Mouse (Mus musculus): ENCODE data around the gene Tnik.
A peak's percentile ranks its signal among the peaks of the same experiment; 100 is the strongest.

The Tnik gene

GRCm38 (mm10) chr3:28682411-28682810, 419.4 kb downstream of the Tnik start:
- Histone ChIP-seq H3K36me3 (ENCODE audit: insufficient read depth, low read length) (no peaks in the 10 kb centered on the region), H3K4me3 (replicated peaks; ENCODE audit: low read length) (no peak overlapping the region), H3K27me3 (ENCODE audit: insufficient read depth, low read length) (no peaks in the 10 kb centered on the region), H3K9me3 (ENCODE audit: low read length) (peaks cover 6% of the 10 kb centered on the region), H3K4me1 (replicated peaks; ENCODE audit: low read depth, low read length) (no peaks in the 10 kb centered on the region)
- TF ChIP-seq POU5F1 (IDR thresholded peaks at IDR 0.05; ENCODE audit: borderline replicate concordance, low read length) = no peak
- no peak for TF ChIP-seq CTCF (conservative IDR thresholded peaks at IDR 0.05; ENCODE audit: low read length)
- TF ChIP-seq NANOG (IDR thresholded peaks at IDR 0.05; ENCODE audit: borderline replicate concordance, low read length) = no peak

- H3K9me3 ChIP-seq (ENCODE audit: low read length) = no peaks in the 10 kb centered on the region; the same call in 1 of the 2 replicates
These were observed 422.5 kb downstream of the Tnik start for GRCm38 (mm10) chr3:28685510-28685909.

GRCm38 (mm10) chr3:28694811-28695210, 431.8 kb downstream of the Tnik start:
- Histone ChIP-seq H3K36me3 (ENCODE audit: insufficient read depth, low read length) (no peaks in the 10 kb centered on the region), H3K4me1 (replicated peaks; ENCODE audit: low read depth, low read length) (peaks cover 8% of the 10 kb centered on the region), H3K27me3 (ENCODE audit: insufficient read depth, low read length) (peaks cover 27% of the 10 kb centered on the region), H3K9me3 (ENCODE audit: low read length) (no peaks in the 10 kb centered on the region), H3K4me3 (replicated peaks; ENCODE audit: low read length) (no peak overlapping the region)
- TF ChIP-seq NANOG (IDR thresholded peaks at IDR 0.05; ENCODE audit: borderline replicate concordance, low read length) (no peak), POU5F1 (IDR thresholded peaks at IDR 0.05; ENCODE audit: borderline replicate concordance, low read length) (no peak), CTCF (conservative IDR thresholded peaks at IDR 0.05; ENCODE audit: low read length) (no peak)

More at GRCm38 (mm10) chr3:28685510-28685909, 422.5 kb downstream of the Tnik start:
- H3K36me3 ChIP-seq (ENCODE audit: insufficient read depth, low read length) = no peaks in the 10 kb centered on the region
- H3K27me3 ChIP-seq (ENCODE audit: insufficient read depth, low read length) = no peaks in the 10 kb centered on the region
- H3K4me3 ChIP-seq (replicated peaks; ENCODE audit: low read length) = no peak overlapping the region
- no peak for TF ChIP-seq CTCF (conservative IDR thresholded peaks at IDR 0.05; ENCODE audit: low read length)
- TF ChIP-seq NANOG (IDR thresholded peaks at IDR 0.05; ENCODE audit: borderline replicate concordance, low read length) = no peak
- TF ChIP-seq POU5F1 (IDR thresholded peaks at IDR 0.05; ENCODE audit: borderline replicate concordance, low read length) = no peak
- H3K4me1 ChIP-seq (replicated peaks; ENCODE audit: low read depth, low read length) = no peaks in the 10 kb centered on the region

- H3K9me3 ChIP-seq (ENCODE audit: low read length) = no peaks in the 10 kb centered on the region
- TF ChIP-seq CTCF (conservative IDR thresholded peaks at IDR 0.05; ENCODE audit: low read length) = no peak
- TF ChIP-seq POU5F1 (IDR thresholded peaks at IDR 0.05; ENCODE audit: borderline replicate concordance, low read length) = no peak
- TF ChIP-seq NANOG (IDR thresholded peaks at IDR 0.05; ENCODE audit: borderline replicate concordance, low read length) = no peak
- peaks cover 27% of the 10 kb centered on the region for H3K27me3 ChIP-seq (ENCODE audit: insufficient read depth, low read length)
- H3K4me3 ChIP-seq (replicated peaks; ENCODE audit: low read length) = peak overlapping the region; percentile 23
- peaks cover 8% of the 10 kb centered on the region for H3K4me1 ChIP-seq (replicated peaks; ENCODE audit: low read depth, low read length)
- H3K36me3 ChIP-seq (ENCODE audit: insufficient read depth, low read length) = no peaks in the 10 kb centered on the region
These were observed 432.6 kb downstream of the Tnik start for GRCm38 (mm10) chr3:28695608-28696007.

GRCm38 (mm10) chr3:28696162-28696561, 433.1 kb downstream of the Tnik start:
- Histone ChIP-seq H3K4me3 (replicated peaks; ENCODE audit: low read length) (peak overlapping the region; percentile 23), H3K27me3 (ENCODE audit: insufficient read depth, low read length) (peaks cover 27% of the 10 kb centered on the region), H3K9me3 (ENCODE audit: low read length) (no peaks in the 10 kb centered on the region), H3K4me1 (replicated peaks; ENCODE audit: low read depth, low read length) (peaks cover 8% of the 10 kb centered on the region), H3K36me3 (ENCODE audit: insufficient read depth, low read length) (no peaks in the 10 kb centered on the region)
- TF ChIP-seq CTCF (conservative IDR thresholded peaks at IDR 0.05; ENCODE audit: low read length) = no peak
- no peak for TF ChIP-seq NANOG (IDR thresholded peaks at IDR 0.05; ENCODE audit: borderline replicate concordance, low read length)
- TF ChIP-seq POU5F1 (IDR thresholded peaks at IDR 0.05; ENCODE audit: borderline replicate concordance, low read length) = no peak

GRCm38 (mm10) chr3:28697797-28698196, 434.8 kb downstream of the Tnik start, which contains the start of gene Slc2a2:
Slc2a2 (plus strand) TSS chr3:28697903.
- no peaks in the 10 kb centered on the region for H3K36me3 ChIP-seq (ENCODE audit: insufficient read depth, low read length)
- peaks cover 27% of the 10 kb centered on the region for H3K27me3 ChIP-seq (ENCODE audit: insufficient read depth, low read length)
- TF ChIP-seq NANOG (IDR thresholded peaks at IDR 0.05; ENCODE audit: borderline replicate concordance, low read length) (no peak), CTCF (conservative IDR thresholded peaks at IDR 0.05; ENCODE audit: low read length) (no peak), POU5F1 (IDR thresholded peaks at IDR 0.05; ENCODE audit: borderline replicate concordance, low read length) (no peak)
- no peak within 1 kb of the TSS for H3K4me3 ChIP-seq (replicated peaks; ENCODE audit: low read length)
- peaks cover 8% of the 10 kb centered on the region for H3K4me1 ChIP-seq (replicated peaks; ENCODE audit: low read depth, low read length)
- H3K9me3 ChIP-seq (ENCODE audit: low read length) = no peaks in the 10 kb centered on the region

- Histone ChIP-seq H3K4me3 (replicated peaks; ENCODE audit: low read length) (no peak overlapping the region), H3K27me3 (ENCODE audit: insufficient read depth, low read length) (peaks cover 25% of the 10 kb centered on the region), H3K9me3 (ENCODE audit: low read length) (no peaks in the 10 kb centered on the region), H3K36me3 (ENCODE audit: insufficient read depth, low read length) (no peaks in the 10 kb centered on the region), H3K4me1 (replicated peaks; ENCODE audit: low read depth, low read length) (peaks cover 8% of the 10 kb centered on the region)
- TF ChIP-seq POU5F1 (IDR thresholded peaks at IDR 0.05; ENCODE audit: borderline replicate concordance, low read length) = no peak
- TF ChIP-seq CTCF (conservative IDR thresholded peaks at IDR 0.05; ENCODE audit: low read length) = no peak
- no peak for TF ChIP-seq NANOG (IDR thresholded peaks at IDR 0.05; ENCODE audit: borderline replicate concordance, low read length)
These were observed 436.6 kb downstream of the Tnik start for GRCm38 (mm10) chr3:28699601-28700000.

GRCm38 (mm10) chr3:28705522-28706137, 442.6 kb downstream of the Tnik start:
- H3K27me3 ChIP-seq (ENCODE audit: insufficient read depth, low read length) = no peaks in the 10 kb centered on the region
- no peak overlapping the region for H3K4me3 ChIP-seq (replicated peaks; ENCODE audit: low read length)
- H3K4me1 ChIP-seq (replicated peaks; ENCODE audit: low read depth, low read length) = no peaks in the 10 kb centered on the region
- TF ChIP-seq CTCF (conservative IDR thresholded peaks at IDR 0.05; ENCODE audit: low read length) = no peak
- TF ChIP-seq NANOG (IDR thresholded peaks at IDR 0.05; ENCODE audit: borderline replicate concordance, low read length) = no peak
- no peak for TF ChIP-seq POU5F1 (IDR thresholded peaks at IDR 0.05; ENCODE audit: borderline replicate concordance, low read length)
- no peaks in the 10 kb centered on the region for H3K9me3 ChIP-seq (ENCODE audit: low read length)
- no peaks in the 10 kb centered on the region for H3K36me3 ChIP-seq (ENCODE audit: insufficient read depth, low read length)

GRCm38 (mm10) chr3:28706736-28707135, 443.7 kb downstream of the Tnik start:
- no peaks in the 10 kb centered on the region for H3K9me3 ChIP-seq (ENCODE audit: low read length)
- no peaks in the 10 kb centered on the region for H3K27me3 ChIP-seq (ENCODE audit: insufficient read depth, low read length)
- no peaks in the 10 kb centered on the region for H3K4me1 ChIP-seq (replicated peaks; ENCODE audit: low read depth, low read length)
- no peak overlapping the region for H3K4me3 ChIP-seq (replicated peaks; ENCODE audit: low read length)
- H3K36me3 ChIP-seq (ENCODE audit: insufficient read depth, low read length) = no peaks in the 10 kb centered on the region
- no peak for TF ChIP-seq NANOG (IDR thresholded peaks at IDR 0.05; ENCODE audit: borderline replicate concordance, low read length)
- TF ChIP-seq CTCF (conservative IDR thresholded peaks at IDR 0.05; ENCODE audit: low read length) = no peak
- no peak for TF ChIP-seq POU5F1 (IDR thresholded peaks at IDR 0.05; ENCODE audit: borderline replicate concordance, low read length)

All from E14TG2a.4 (cell line).